Mouse (Mus musculus) ES-Bruce4 (cell line): ENCODE measurements around the gene Txk. TPM values are rescaled to one million over a fixed set of nuclear protein-coding genes. Genes with fewer than 3 reads are reported as not detected.

Source experiments
- H3K27ac ChIP-seq: 2 replicates; pipeline ENCODE4 v1.5.1; 2012; ENCODE audit warnings: low read length, inconsistent platforms; ENCODE audit not compliant: insufficient read depth
- H3K27me3 ChIP-seq: 2 replicates; pipeline ENCODE4 v1.6.1; 2012; ENCODE audit warnings: mild to moderate bottlenecking, low read length, inconsistent platforms; ENCODE audit not compliant: control insufficient read depth, poor library complexity, insufficient read depth, severe bottlenecking
- H3K36me3 ChIP-seq: 2 replicates; pipeline ENCODE4 v1.6.1; 2012; ENCODE audit warnings: inconsistent platforms, mild to moderate bottlenecking, low read length, moderate library complexity; ENCODE audit not compliant: control insufficient read depth, poor library complexity, insufficient read depth, severe bottlenecking
- H3K4me1 ChIP-seq: one replicate; pipeline ENCODE4 v1.8.1; 2011; ENCODE audit warnings: low read length; ENCODE audit not compliant: control insufficient read depth, insufficient read depth
- H3K4me3 ChIP-seq: 2 replicates; pipeline ENCODE4 v1.5.1; 2011; ENCODE audit warnings: low read depth, mild to moderate bottlenecking, low read length
- H3K9ac ChIP-seq: 2 replicates; pipeline ENCODE4 v1.6.1; 2012; ENCODE audit warnings: low read depth, mild to moderate bottlenecking, inconsistent platforms; ENCODE audit not compliant: poor library complexity, severe bottlenecking
- H3K9me3 ChIP-seq: replicated peaks from 2 replicates; pipeline ENCODE4 v1.6.1; 2012; ENCODE audit warnings: mild to moderate bottlenecking, low read length, inconsistent platforms; ENCODE audit not compliant: control insufficient read depth, poor library complexity, insufficient read depth, severe bottlenecking
- CTCF ChIP-seq: IDR thresholded peaks from one replicate; pipeline ENCODE4 v1.8.1; 2011; ENCODE audit warnings: low read depth, low read length
- EP300 ChIP-seq: IDR thresholded peaks from 2 replicates; pipeline ENCODE4 v1.6.1; 2011; ENCODE audit warnings: low read depth, low read length; ENCODE audit not compliant: insufficient read depth
- POLR2A ChIP-seq: IDR thresholded peaks from one replicate; pipeline ENCODE4 v1.8.1; 2011; ENCODE audit warnings: low read length; ENCODE audit not compliant: insufficient read depth
- polyA plus RNA-seq: library from polyadenylated mRNA; stranded (reverse); fragments of >200 nt; gene quantifications from 2 replicates; pipeline ENCODE4 v1.2.4, GENCODE M21; 2011; ENCODE audit warnings: low read depth; ENCODE audit not compliant: missing spikeins, insufficient read depth, insufficient read length

Txk gene
- polyA plus RNA-seq, 1 experiment = not detected

GRCm38 (mm10) chr5:72758925-72759924, 6.6 kb upstream of the Txk start:
- H3K4me1 ChIP-seq = no peaks in the 10 kb centered on the region
- H3K27me3 ChIP-seq = no peaks in the 10 kb centered on the region
- no peak overlapping the region for H3K27ac ChIP-seq
- H3K9ac ChIP-seq = no peak overlapping the region
- H3K9me3 ChIP-seq = no peaks in the 10 kb centered on the region
- no peak overlapping the region for H3K4me3 ChIP-seq
- no peak for TF ChIP-seq CTCF
- no peak for TF ChIP-seq POLR2A
- TF ChIP-seq EP300 = no peak
- H3K36me3 ChIP-seq = no peaks in the 10 kb centered on the region

- H3K9ac ChIP-seq = no peak overlapping the region
- TF ChIP-seq POLR2A = no peak
- no peak for TF ChIP-seq EP300
- H3K4me1 ChIP-seq = no peaks in the 10 kb centered on the region
- no peaks in the 10 kb centered on the region for H3K27me3 ChIP-seq
- H3K9me3 ChIP-seq = no peaks in the 10 kb centered on the region
- no peak overlapping the region for H3K27ac ChIP-seq
- H3K4me3 ChIP-seq = no peak overlapping the region
- H3K36me3 ChIP-seq = no peaks in the 10 kb centered on the region
Observed at GRCm38 (mm10) chr5:72757155-72757773, 4.7 kb upstream of the Txk start.

GRCm38 (mm10) chr5:72755941-72756340, 3.4 kb upstream of the Txk start:
- Histone ChIP-seq H3K36me3 (no peaks in the 10 kb centered on the region), H3K27ac (no peak overlapping the region), H3K9me3 (no peaks in the 10 kb centered on the region), H3K4me3 (no peak overlapping the region), H3K27me3 (no peaks in the 10 kb centered on the region), H3K4me1 (no peaks in the 10 kb centered on the region), H3K9ac (no peak overlapping the region)
- no peak for TF ChIP-seq POLR2A
- no peak for TF ChIP-seq EP300
- no peak for TF ChIP-seq CTCF

GRCm38 (mm10) chr5:72755035-72755434, 2.5 kb upstream of the Txk start:
- H3K36me3 ChIP-seq = no peaks in the 10 kb centered on the region
- H3K27ac ChIP-seq = no peak overlapping the region

GRCm38 (mm10) chr5:72751056-72751758, 1.4 kb downstream of the Txk start:
- no peaks in the 10 kb centered on the region for H3K27me3 ChIP-seq
- H3K36me3 ChIP-seq = no peaks in the 10 kb centered on the region
- no peak for TF ChIP-seq CTCF
- TF ChIP-seq EP300 = no peak
- TF ChIP-seq POLR2A = no peak
- H3K27ac ChIP-seq = no peak overlapping the region
- H3K9me3 ChIP-seq = no peaks in the 10 kb centered on the region
- no peak overlapping the region for H3K9ac ChIP-seq
- H3K4me3 ChIP-seq = no peak overlapping the region
- no peaks in the 10 kb centered on the region for H3K4me1 ChIP-seq

More at GRCm38 (mm10) chr5:72755035-72755434, 2.5 kb upstream of the Txk start:
- no peak for TF ChIP-seq POLR2A
- Histone ChIP-seq H3K9me3 (no peaks in the 10 kb centered on the region), H3K4me1 (no peaks in the 10 kb centered on the region), H3K9ac (no peak overlapping the region), H3K4me3 (no peak overlapping the region), H3K27me3 (no peaks in the 10 kb centered on the region)

GRCm38 (mm10) chr5:72750226-72750625, 2.4 kb downstream of the Txk start:
- TF ChIP-seq EP300 = no peak
- TF ChIP-seq POLR2A = no peak
- no peak for TF ChIP-seq CTCF
- H3K9ac ChIP-seq = no peak overlapping the region
- H3K27me3 ChIP-seq = no peaks in the 10 kb centered on the region
- no peaks in the 10 kb centered on the region for H3K9me3 ChIP-seq
- no peaks in the 10 kb centered on the region for H3K36me3 ChIP-seq
- no peak overlapping the region for H3K27ac ChIP-seq
- no peak overlapping the region for H3K4me3 ChIP-seq
- no peaks in the 10 kb centered on the region for H3K4me1 ChIP-seq
